Mouse (Mus musculus): ENCODE data around the gene Sept5. TPM values are rescaled to one million over a fixed set of nuclear protein-coding genes. Genes with fewer than 3 reads are reported as not detected.

The Sept5 gene
- total RNA-seq, 2 experiments from 2014 or later: 866 to 932 TPM

Other genes with a start within 250 kb of the Sept5 start
- 10 to 100 TPM; 18.9 to 25.2 TPM for gene Txnrd2, start 203.6 kb downstream of the Sept5 start, total RNA-seq (2021)
- gene Comt, start 203.1 kb downstream of the Sept5 start, total RNA-seq (2021): 10 to 100 TPM; 74.2 to 80.8 TPM
- 1 to 10 TPM; 5.4 to 6.3 TPM for gene Gnb1l, start 131.2 kb downstream of the Sept5 start, total RNA-seq (2021)
- gene Rtl10, start 131.1 kb downstream of the Sept5 start, total RNA-seq (2021): 1 to 10 TPM; 6.7 to 8.8 TPM
- 1 to 10 TPM; 2.0 to 2.2 TPM for gene Tbx1, start 39.3 kb downstream of the Sept5 start, total RNA-seq (2021)
- 1 to 10 TPM; 1.8 to 2.5 TPM for gene Gp1bb, start 7.6 kb downstream of the Sept5 start, total RNA-seq (2021)
- gene Gm49601, start 3.5 kb downstream of the Sept5 start, total RNA-seq (2021): 100 to 1,000 TPM; 216 to 232 TPM
- gene Cldn5, start 146.9 kb upstream of the Sept5 start, total RNA-seq (2021): 10 to 100 TPM; 83.4 to 85.2 TPM
- 10 to 100 TPM; 85.0 to 94.4 TPM for gene Ufd1, start 181.8 kb upstream of the Sept5 start, total RNA-seq (2021)
- 1 to 10 TPM; 2.7 to 3.1 TPM for gene Cdc45, start 182.0 kb upstream of the Sept5 start, total RNA-seq (2021)
- gene 2510002D24Rik, start 206.6 kb upstream of the Sept5 start, total RNA-seq (2021): 10 to 100 TPM; 22.1 to 26.4 TPM
- gene Gm28539, start 206.6 kb upstream of the Sept5 start, total RNA-seq (2021): 1 to 10 TPM; 3.3 to 7.7 TPM
- gene Mrpl40, start 246.9 kb upstream of the Sept5 start, total RNA-seq (2021): 10 to 100 TPM; 28.9 to 43.8 TPM
- 10 to 100 TPM; 74.4 to 86.5 TPM for gene Hira, start 247.1 kb upstream of the Sept5 start, total RNA-seq (2021)

Data from left cerebral cortex, postnatal 14 days (tissue).